Mouse (Mus musculus) stomach, postnatal 0 days (tissue): Measurements from ENCODE around the gene Acbd6. TPM values are rescaled to one million over a fixed set of nuclear protein-coding genes. Genes with fewer than 3 reads are reported as not detected.

Experiments
- ATAC-seq: fragments of 200-750 bp; cut with Nextera tagmentation; 2 replicates; pipeline ENCODE4 v1.8.0; 2017; ENCODE audit not compliant: low FRiP score, low TSS enrichment
- DNase-seq: peaks from one replicate; pipeline ENCODE4 v3.0.0-alpha.2; 2016; ENCODE audit warnings: low spot score
- H3K27ac ChIP-seq: fragments of 300-500 bp; sonication (generic); replicated peaks from 2 replicates; pipeline ENCODE4 v1.5.1; 2014; ENCODE audit warnings: mild to moderate bottlenecking, control low read depth
- H3K27me3 ChIP-seq: fragments of 300-500 bp; sonication (generic); 2 replicates; pipeline ENCODE4 v1.6.1; 2014; ENCODE audit warnings: low read length; ENCODE audit not compliant: control insufficient read depth, insufficient read depth
- H3K36me3 ChIP-seq: fragments of 300-500 bp; sonication (generic); 2 replicates; pipeline ENCODE4 v1.6.1; 2014; ENCODE audit warnings: low read length, mixed read lengths; ENCODE audit not compliant: control insufficient read depth, insufficient read depth
- H3K4me1 ChIP-seq: fragments of 300-500 bp; sonication (generic); replicated peaks from 2 replicates; pipeline ENCODE4 v1.6.1; 2014; ENCODE audit warnings: antibody characterized with exemption; ENCODE audit not compliant: control insufficient read depth, insufficient read depth
- H3K4me2 ChIP-seq: fragments of 300-500 bp; sonication (generic); replicated peaks from 2 replicates; pipeline ENCODE4 v1.6.1; 2014; ENCODE audit warnings: low read depth, mild to moderate bottlenecking, control low read depth, moderate library complexity
- H3K4me3 ChIP-seq: fragments of 300-500 bp; sonication (generic); 2 replicates; pipeline ENCODE4 v1.5.1; 2014; ENCODE audit warnings: low read depth, low read length, control low read depth
- H3K9ac ChIP-seq: fragments of 300-500 bp; sonication (generic); 2 replicates; pipeline ENCODE4 v1.6.1; 2014; ENCODE audit warnings: mild to moderate bottlenecking, low read length, control low read depth, mixed read lengths
- H3K9me3 ChIP-seq: fragments of 300-500 bp; sonication (generic); 2 replicates; pipeline ENCODE4 v1.6.1; 2016; ENCODE audit warnings: low read length; ENCODE audit not compliant: control insufficient read depth
- CTCF ChIP-seq: IDR thresholded peaks from 2 replicates; pipeline ENCODE4 v1.5.1; 2016; ENCODE audit warnings: antibody characterized with exemption, low read depth, mild to moderate bottlenecking, moderate library complexity
- EP300 ChIP-seq: optimal IDR thresholded peaks from 2 replicates; pipeline ENCODE3; 2016; ENCODE audit warnings: antibody characterized with exemption
- WGBS: fragments of 180-500 bp; shearing (Covaris S2); extraction: QIAGEN DNeasy Blood & Tissue Kit; methylation state at CpG from one replicate; pipeline ENCODE4 v1.1.7; 2014; 5-methylcytosine and 5-hydroxymethylcytosine counted together
- polyA plus RNA-seq: library from polyadenylated mRNA; unstranded; fragments of >200 nt; fragmentation: Nextera tagmentation; extraction: Ambion mirVana; gene quantifications from 2 replicates; pipeline ENCODE4 v1.2.1, GENCODE M21; 2015

Acbd6 gene
- polyA plus RNA-seq, 1 experiment from 2014 or later = 55.9 TPM

DNA sequence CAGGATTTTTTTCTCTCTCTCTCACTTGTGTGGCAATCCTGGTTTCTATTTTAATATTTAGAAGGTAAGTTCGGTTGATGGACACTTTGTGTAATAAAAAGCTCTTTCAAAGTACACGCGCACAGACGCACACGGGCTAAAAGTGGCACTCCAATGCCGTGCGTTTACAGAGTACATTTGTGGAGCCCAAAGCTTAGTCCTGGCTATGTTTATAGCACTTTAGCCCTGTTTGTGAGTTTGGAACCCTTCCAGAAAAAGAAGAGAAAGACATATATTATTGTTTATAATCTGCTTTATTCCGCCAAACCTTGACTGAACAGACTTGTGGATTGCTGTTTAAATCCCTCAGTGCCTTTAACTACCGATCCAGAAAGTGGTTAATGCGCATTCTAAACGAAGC lies 135.1 kb downstream of the Acbd6 start:
- 39% methylated on average over 11 of the region's 11 CpGs for WGBS

GRCm38 (mm10) chr1:155693443-155693842 lies 135.5 kb downstream of the Acbd6 start:
- 48% methylated on average over 5 of the region's 5 CpGs for WGBS
- no peak for ATAC-seq

More for the DNA sequence above, 135.1 kb downstream of the Acbd6 start:
- TF ChIP-seq CTCF (no peak), EP300 (no peak)
- Histone ChIP-seq H3K27me3 (no peaks in the 10 kb centered on the region), H3K36me3 (no peaks in the 10 kb centered on the region), H3K9ac (no peak overlapping the region), H3K27ac (no peak overlapping the region), H3K9me3 (no peaks in the 10 kb centered on the region), H3K4me1 (no peaks in the 10 kb centered on the region), H3K4me3 (no peak overlapping the region), H3K4me2 (no peak overlapping the region)
- ATAC-seq (no peak), DNase-seq (no peak)

GRCm38 (mm10) chr1:155698373-155699159 lies 140.6 kb downstream of the Acbd6 start:
- Histone ChIP-seq H3K4me2 (no peak overlapping the region), H3K9ac (no peak overlapping the region), H3K4me1 (no peaks in the 10 kb centered on the region), H3K4me3 (no peak overlapping the region), H3K9me3 (no peaks in the 10 kb centered on the region), H3K27me3 (no peaks in the 10 kb centered on the region), H3K36me3 (no peaks in the 10 kb centered on the region), H3K27ac (no peak overlapping the region)
- TF ChIP-seq EP300 (no peak), CTCF (no peak)
- DNase-seq = no peak
- no peak for ATAC-seq
- 61% methylated on average over 17 of the region's 17 CpGs for WGBS

More at GRCm38 (mm10) chr1:155693443-155693842, 135.5 kb downstream of the Acbd6 start:
- Histone ChIP-seq H3K4me3 (no peak overlapping the region), H3K4me1 (no peaks in the 10 kb centered on the region), H3K4me2 (no peak overlapping the region), H3K9ac (no peak overlapping the region), H3K27ac (no peak overlapping the region), H3K27me3 (no peaks in the 10 kb centered on the region), H3K9me3 (no peaks in the 10 kb centered on the region), H3K36me3 (no peaks in the 10 kb centered on the region)
- TF ChIP-seq CTCF = no peak
- no peak for TF ChIP-seq EP300
- no peak for DNase-seq

- no peak for DNase-seq
- Histone ChIP-seq H3K4me1 (no peaks in the 10 kb centered on the region), H3K36me3 (no peaks in the 10 kb centered on the region), H3K9ac (no peak overlapping the region), H3K27me3 (no peaks in the 10 kb centered on the region), H3K4me3 (no peak overlapping the region), H3K4me2 (no peak overlapping the region), H3K9me3 (no peaks in the 10 kb centered on the region), H3K27ac (no peak overlapping the region)
- no peak for ATAC-seq
- TF ChIP-seq EP300 (no peak), CTCF (no peak)
Observed at GRCm38 (mm10) chr1:155700886-155701285, 143.0 kb downstream of the Acbd6 start.

GRCm38 (mm10) chr1:155703191-155703680 lies 145.3 kb downstream of the Acbd6 start:
- Histone ChIP-seq H3K9ac (no peak overlapping the region), H3K27ac (no peak overlapping the region), H3K9me3 (no peaks in the 10 kb centered on the region), H3K4me2 (no peak overlapping the region), H3K27me3 (no peaks in the 10 kb centered on the region), H3K4me3 (no peak overlapping the region), H3K36me3 (no peaks in the 10 kb centered on the region), H3K4me1 (no peaks in the 10 kb centered on the region)
- no peak for ATAC-seq
- WGBS = 76% methylated on average over 5 of the region's 5 CpGs
- TF ChIP-seq EP300 (no peak), CTCF (no peak)
- no peak for DNase-seq

GRCm38 (mm10) chr1:155704182-155704581 lies 146.3 kb downstream of the Acbd6 start:
- 45% methylated on average over 5 of the region's 5 CpGs for WGBS
- DNase-seq (no peak), ATAC-seq (peak; percentile 26; the same call in 1 of the 2 replicates)

More at GRCm38 (mm10) chr1:155704182-155704581, 146.3 kb downstream of the Acbd6 start:
- no peaks in the 10 kb centered on the region for H3K9me3 ChIP-seq
- H3K4me2 ChIP-seq = no peak overlapping the region
- no peak overlapping the region for H3K4me3 ChIP-seq
- no peak overlapping the region for H3K9ac ChIP-seq
- no peak for TF ChIP-seq CTCF
- TF ChIP-seq EP300 = no peak
- H3K4me1 ChIP-seq = no peaks in the 10 kb centered on the region
- no peaks in the 10 kb centered on the region for H3K27me3 ChIP-seq
- H3K27ac ChIP-seq = no peak overlapping the region
- H3K36me3 ChIP-seq = no peaks in the 10 kb centered on the region
